Mouse (Mus musculus) myocyte (in vitro differentiated cells): ENCODE data around the gene Efna4. TPM values are rescaled to one million over a fixed set of nuclear protein-coding genes. Genes with fewer than 3 reads are reported as not detected.

Source experiments
- H3K27me3 ChIP-seq: one replicate; pipeline ENCODE4 v1.6.1; 2011; ENCODE audit not compliant: control insufficient read depth, insufficient read depth, insufficient read length
- H3K36me3 ChIP-seq: one replicate; pipeline ENCODE4 v1.6.1; 2011; ENCODE audit not compliant: control insufficient read depth, insufficient read depth
- H3K4me2 ChIP-seq: one replicate; pipeline ENCODE4 v1.6.1; 2011; ENCODE audit warnings: low read depth, control low read depth
- H3K4me3 ChIP-seq: one replicate; pipeline ENCODE4 v1.5.1; 2011; ENCODE audit warnings: mild to moderate bottlenecking, control low read depth, moderate library complexity
- H3K79me2 ChIP-seq: one replicate; pipeline ENCODE4 v1.6.1; 2011; ENCODE audit not compliant: control insufficient read depth, insufficient read depth
- H3ac ChIP-seq: one replicate; pipeline ENCODE4 v1.6.1; 2011; ENCODE audit not compliant: control insufficient read depth, insufficient read length
- CEBPB ChIP-seq: IDR thresholded peaks from 2 replicates; pipeline ENCODE4 v1.6.1; 2011; ENCODE audit warnings: mild to moderate bottlenecking, moderate library complexity; ENCODE audit not compliant: poor library complexity, insufficient read depth, severe bottlenecking
- E2F4 ChIP-seq: IDR thresholded peaks from one replicate; pipeline ENCODE4 v1.6.1; 2011; ENCODE audit warnings: mild to moderate bottlenecking, control low read depth, moderate library complexity; ENCODE audit not compliant: insufficient read depth
- MAX ChIP-seq: IDR thresholded peaks from one replicate; pipeline ENCODE4 v1.6.1; 2011; ENCODE audit warnings: low read depth, mild to moderate bottlenecking, control low read depth
- MYOD1 ChIP-seq, 3 experiments: IDR thresholded peaks; one replicate each; pipeline ENCODE4 v1.6.1; 2011; ENCODE audit warnings: control low read depth in 2 of 3, low read depth in 2 of 3, mild to moderate bottlenecking in 2 of 3, moderate library complexity in 1 of 3; ENCODE audit not compliant: insufficient read length in 2 of 3, control insufficient read depth in 1 of 3
- MYOG ChIP-seq, 3 experiments: IDR thresholded peaks; one replicate each; pipeline ENCODE4 v1.6.1; 2011; ENCODE audit warnings: control low read depth in 2 of 3, low read depth in 2 of 3, mild to moderate bottlenecking in 2 of 3; ENCODE audit not compliant: insufficient read length in 2 of 3, control insufficient read depth in 1 of 3, insufficient read depth in 1 of 3
- POLR2A ChIP-seq: IDR thresholded peaks from one replicate; pipeline ENCODE4 v1.6.1; 2011; ENCODE audit warnings: low read depth, mild to moderate bottlenecking, control low read depth, moderate library complexity; ENCODE audit not compliant: insufficient read length
- POLR2AphosphoS2 ChIP-seq: IDR thresholded peaks from one replicate; pipeline ENCODE4 v1.6.1; 2011; ENCODE audit warnings: low read depth, control low read depth; ENCODE audit not compliant: insufficient read length
- REST ChIP-seq: IDR thresholded peaks from one replicate; pipeline ENCODE4 v1.6.1; 2011; ENCODE audit warnings: mild to moderate bottlenecking, control low read depth, moderate library complexity; ENCODE audit not compliant: insufficient read depth, insufficient read length
- SRF ChIP-seq: IDR thresholded peaks from one replicate; pipeline ENCODE4 v1.6.1; 2011; ENCODE audit warnings: low read depth; ENCODE audit not compliant: control insufficient read depth, insufficient read length
- TCF12 ChIP-seq: IDR thresholded peaks from one replicate; pipeline ENCODE4 v1.6.1; 2011; ENCODE audit warnings: mild to moderate bottlenecking, control low read depth; ENCODE audit not compliant: poor library complexity, insufficient read depth, severe bottlenecking
- TCF3 ChIP-seq: IDR thresholded peaks from one replicate; pipeline ENCODE4 v1.6.1; 2011; ENCODE audit warnings: low read depth, control low read depth; ENCODE audit not compliant: insufficient read length
- USF1 ChIP-seq: IDR thresholded peaks from one replicate; pipeline ENCODE4 v1.6.1; 2011; ENCODE audit warnings: low read depth, mild to moderate bottlenecking, control low read depth, moderate library complexity
- polyA plus RNA-seq: library from polyadenylated mRNA; unstranded; fragments of >200 nt; fragmentation: generic; extraction: Trizol; gene quantifications from one replicate; pipeline ENCODE4 v1.2.1, GENCODE M21; 2012; ENCODE audit warnings: missing spikeins

The Efna4 gene
- polyA plus RNA-seq, 1 experiment = 5.4 TPM

DNA sequence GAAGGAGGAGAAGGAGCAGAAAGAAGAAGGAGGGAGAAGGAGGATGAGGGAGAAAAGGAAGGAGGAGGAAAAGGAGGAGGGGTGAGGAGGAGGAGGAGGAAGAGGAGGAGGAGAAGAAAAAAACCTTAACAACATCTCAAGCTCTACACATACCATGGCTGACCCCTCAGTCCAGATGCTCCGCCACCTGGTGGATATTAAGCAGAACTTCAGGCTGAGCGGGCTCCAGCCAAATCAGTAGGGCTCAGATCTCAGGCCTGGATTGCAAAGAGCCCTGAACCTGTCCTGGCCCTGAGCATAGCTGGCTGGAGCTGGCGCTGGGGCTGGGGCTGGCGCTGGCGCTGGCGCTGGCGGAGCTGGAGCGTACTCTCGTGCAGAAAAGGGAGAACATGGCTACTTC lies 29.7 kb downstream of the Efna4 start:
- no peaks in the 10 kb centered on the region for H3K36me3 ChIP-seq
- no peak overlapping the region for H3K4me3 ChIP-seq
- no peak overlapping the region for H3ac ChIP-seq
- H3K27me3 ChIP-seq = peaks cover 3% of the 10 kb centered on the region
- H3K4me2 ChIP-seq = no peak overlapping the region
- H3K79me2 ChIP-seq = no peaks in the 10 kb centered on the region
- TF ChIP-seq POLR2A (no peak), USF1 (no peak), POLR2AphosphoS2 (no peak), MAX (no peak), TCF3 (no peak), MYOD1 (IDR thresholded peaks at IDR 0.05; ENCODE audit: control insufficient read depth in 1 of 3, insufficient read length in 2 of 3, low read depth in 2 of 3) (no peak)

DNA sequence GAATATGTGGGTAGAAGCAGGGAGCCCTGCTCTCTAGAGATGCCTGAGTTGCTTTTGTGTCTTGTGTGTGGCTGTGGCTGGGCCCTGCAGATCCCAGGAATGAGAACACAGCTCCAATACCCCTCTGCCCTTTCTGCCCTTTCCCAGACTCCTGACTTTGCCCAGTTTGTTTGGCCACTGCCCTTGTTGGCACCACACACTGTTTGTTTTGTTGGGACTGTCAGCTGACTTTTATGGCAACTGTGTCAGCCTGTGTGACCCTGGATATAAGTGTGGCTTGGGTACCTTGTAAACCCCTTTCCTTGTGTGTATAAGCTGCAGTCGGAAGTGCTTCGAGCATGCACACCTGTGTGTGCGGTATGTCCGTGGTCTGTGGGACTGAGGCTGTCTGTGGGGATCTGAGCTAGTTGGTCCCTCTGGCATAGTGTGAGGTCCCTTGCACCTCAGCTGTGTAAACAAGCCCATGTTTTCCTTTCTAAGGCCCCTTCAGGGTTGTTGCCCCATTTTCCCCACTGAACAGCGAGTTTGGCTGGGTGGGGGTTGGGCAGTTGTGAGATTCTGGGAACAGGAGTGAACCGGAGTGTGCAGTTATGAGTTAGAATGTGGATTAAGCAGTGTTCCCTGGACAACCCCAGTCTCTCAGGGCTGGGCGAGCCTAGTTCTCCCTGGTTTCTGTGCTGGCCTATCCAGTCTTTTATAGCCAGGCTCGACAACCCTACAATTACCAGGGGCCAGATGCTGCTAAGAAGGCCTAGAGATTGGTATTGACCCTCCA lies 32.1 kb downstream of the Efna4 start:
- no peaks in the 10 kb centered on the region for H3K36me3 ChIP-seq
- H3K4me3 ChIP-seq = no peak overlapping the region
- H3ac ChIP-seq = no peak overlapping the region
- H3K79me2 ChIP-seq = no peaks in the 10 kb centered on the region
- no peak overlapping the region for H3K4me2 ChIP-seq
- H3K27me3 ChIP-seq = peaks cover 3% of the 10 kb centered on the region
- TF ChIP-seq REST = no peak
- no peak for TF ChIP-seq SRF
- no peak for TF ChIP-seq POLR2A
- no peak for TF ChIP-seq USF1
- TF ChIP-seq MAX = no peak
- no peak for TF ChIP-seq MYOG (IDR thresholded peaks at IDR 0.05; ENCODE audit: control insufficient read depth in 1 of 3, insufficient read depth in 1 of 3, insufficient read length in 2 of 3, low read depth in 2 of 3)
- TF ChIP-seq TCF12 = no peak

DNA sequence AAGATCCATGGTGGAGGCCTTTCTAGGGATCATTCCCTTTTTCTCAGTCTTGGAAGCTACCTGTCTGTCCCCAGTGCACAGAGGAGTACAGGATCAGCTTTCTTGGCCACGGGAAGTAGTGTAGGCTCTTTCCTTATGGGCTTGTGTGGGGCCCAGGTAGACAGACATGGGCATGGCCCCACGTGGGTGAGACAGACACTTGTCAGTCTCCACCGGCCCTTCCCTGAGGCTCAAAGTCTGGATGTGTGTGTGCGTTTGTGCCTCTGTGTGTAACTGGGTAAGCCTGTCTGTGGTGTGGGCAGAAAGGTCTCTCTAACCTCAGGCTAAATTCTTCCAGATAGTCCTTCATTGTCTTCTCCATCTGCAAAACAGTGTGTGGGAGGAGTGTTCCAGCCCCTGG lies 32.7 kb downstream of the Efna4 start:
- H3K4me2 ChIP-seq = no peak overlapping the region
- H3K36me3 ChIP-seq = no peaks in the 10 kb centered on the region
- H3K27me3 ChIP-seq = peaks cover 3% of the 10 kb centered on the region
- no peak overlapping the region for H3ac ChIP-seq
- H3K4me3 ChIP-seq = no peak overlapping the region
- H3K79me2 ChIP-seq = no peaks in the 10 kb centered on the region
- no peak for TF ChIP-seq MAX
- no peak for TF ChIP-seq SRF
- TF ChIP-seq POLR2AphosphoS2 = no peak
- TF ChIP-seq CEBPB = no peak

DNA sequence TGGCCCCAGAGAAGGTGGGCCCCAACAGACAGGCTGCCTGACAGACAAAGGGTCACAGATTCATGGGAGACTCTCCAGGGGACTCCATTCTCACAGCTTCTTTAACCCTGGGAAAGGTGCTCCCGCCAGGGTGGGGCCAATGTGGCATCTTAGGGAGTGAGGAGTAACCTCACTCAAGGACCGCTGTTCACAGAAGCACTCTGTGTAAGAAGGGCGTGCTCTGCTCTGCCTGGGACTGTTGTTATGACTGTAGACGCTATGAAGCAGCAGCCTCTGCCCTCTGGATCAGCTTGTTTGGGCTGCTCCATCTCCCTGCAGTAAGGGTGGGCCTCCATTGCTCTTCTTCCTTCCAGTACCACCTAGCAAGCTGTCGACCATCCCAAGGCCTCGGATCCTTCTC lies 33.4 kb downstream of the Efna4 start:
- TF ChIP-seq CEBPB (no peak), E2F4 (no peak), POLR2A (no peak), SRF (no peak), USF1 (no peak), MYOG (IDR thresholded peaks at IDR 0.05; ENCODE audit: control insufficient read depth in 1 of 3, insufficient read depth in 1 of 3, insufficient read length in 2 of 3, low read depth in 2 of 3) (no peak), MAX (no peak), REST (no peak), POLR2AphosphoS2 (no peak)

DNA sequence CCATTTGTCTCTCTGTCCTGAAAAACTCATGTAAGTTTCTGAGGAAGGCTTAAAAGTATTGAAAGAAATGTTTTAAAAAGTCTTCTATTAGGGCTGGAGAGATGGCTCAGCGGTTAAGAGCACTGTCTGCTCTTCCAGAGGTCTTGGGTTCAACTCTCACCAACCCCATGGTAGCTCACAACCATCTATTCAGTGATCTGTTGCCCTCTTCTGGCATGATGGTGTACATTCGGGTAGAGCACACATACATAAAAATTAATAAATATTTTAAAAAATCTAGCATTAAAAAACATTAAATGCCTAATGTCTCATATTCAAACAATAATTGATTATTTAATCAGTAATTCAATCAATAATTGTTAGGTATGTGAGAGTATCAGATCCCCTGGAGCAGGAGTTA lies 37.3 kb downstream of the Efna4 start:
- Histone ChIP-seq H3K27me3 (peaks cover 3% of the 10 kb centered on the region), H3ac (no peak overlapping the region), H3K4me3 (no peak overlapping the region), H3K36me3 (no peaks in the 10 kb centered on the region), H3K79me2 (no peaks in the 10 kb centered on the region), H3K4me2 (no peak overlapping the region)
- TF ChIP-seq MYOD1 (IDR thresholded peaks at IDR 0.05; ENCODE audit: control insufficient read depth in 1 of 3, insufficient read length in 2 of 3, low read depth in 2 of 3) = no peak

More for the DNA sequence above, 33.4 kb downstream of the Efna4 start:
- H3K4me3 ChIP-seq = no peak overlapping the region
- no peak overlapping the region for H3ac ChIP-seq
- peaks cover 3% of the 10 kb centered on the region for H3K27me3 ChIP-seq
- no peaks in the 10 kb centered on the region for H3K36me3 ChIP-seq
- H3K79me2 ChIP-seq = no peaks in the 10 kb centered on the region
- no peak overlapping the region for H3K4me2 ChIP-seq

DNA sequence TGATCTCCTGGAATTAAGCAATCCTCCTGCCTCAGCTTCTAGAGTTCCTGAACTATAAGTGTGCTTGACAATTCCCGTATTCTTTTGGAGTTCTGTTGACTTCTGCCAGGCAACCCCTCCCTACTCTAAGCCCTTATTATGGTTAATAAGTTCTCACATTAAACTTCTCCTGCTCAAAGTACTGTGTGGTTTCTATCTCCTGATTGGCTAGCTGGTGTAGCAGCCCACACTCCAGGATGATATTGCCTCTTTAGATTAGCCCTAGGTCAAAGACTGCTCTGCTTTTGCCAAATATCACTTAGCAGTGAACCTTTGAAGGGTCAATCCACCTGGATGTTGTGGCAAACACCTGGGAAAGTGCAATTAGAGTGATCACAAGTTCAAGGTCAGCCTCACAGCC lies 37.8 kb downstream of the Efna4 start:
- Histone ChIP-seq H3K27me3 (peaks cover 2% of the 10 kb centered on the region), H3ac (no peak overlapping the region), H3K79me2 (no peaks in the 10 kb centered on the region), H3K4me3 (no peak overlapping the region), H3K4me2 (peak overlapping the region; percentile 78), H3K36me3 (no peaks in the 10 kb centered on the region)
- TF ChIP-seq REST = no peak
- no peak for TF ChIP-seq E2F4
- no peak for TF ChIP-seq TCF3
- no peak for TF ChIP-seq TCF12
- no peak for TF ChIP-seq MAX
- no peak for TF ChIP-seq SRF
- TF ChIP-seq MYOD1 (IDR thresholded peaks at IDR 0.05; ENCODE audit: control insufficient read depth in 1 of 3, insufficient read length in 2 of 3, low read depth in 2 of 3) = no peak
- no peak for TF ChIP-seq POLR2A
- no peak for TF ChIP-seq USF1
- no peak for TF ChIP-seq MYOG (IDR thresholded peaks at IDR 0.05; ENCODE audit: control insufficient read depth in 1 of 3, insufficient read depth in 1 of 3, insufficient read length in 2 of 3, low read depth in 2 of 3)
- no peak for TF ChIP-seq CEBPB
- TF ChIP-seq POLR2AphosphoS2 = no peak
